Mouse (Mus musculus) lung, embryonic 14.5 days (tissue): ENCODE results near the gene Dennd5b. TPM values are rescaled to one million over a fixed set of nuclear protein-coding genes. Genes with fewer than 3 reads are reported as not detected.

Source experiments
- ATAC-seq: fragments of 200-750 bp; cut with Nextera tagmentation; 2 replicates; pipeline ENCODE4 v1.8.0; 2017; ENCODE audit warnings: mild to moderate bottlenecking, moderate TSS enrichment, moderate library complexity; ENCODE audit not compliant: insufficient read depth
- DNase-seq: peaks from one replicate; pipeline ENCODE4 v3.0.0-alpha.2; 2015
- H3K27ac ChIP-seq: fragments of 300-500 bp; sonication (generic); 2 replicates; pipeline ENCODE4 v1.5.1; 2014; ENCODE audit warnings: low read depth, mild to moderate bottlenecking, moderate library complexity
- H3K27me3 ChIP-seq: fragments of 300-500 bp; sonication (generic); 2 replicates; pipeline ENCODE4 v1.6.1; 2014; ENCODE audit warnings: low read length, control low read depth; ENCODE audit not compliant: insufficient read depth
- H3K36me3 ChIP-seq: fragments of 300-500 bp; sonication (generic); 2 replicates; pipeline ENCODE4 v1.6.1; 2014; ENCODE audit warnings: control low read depth; ENCODE audit not compliant: insufficient read depth
- H3K4me1 ChIP-seq: fragments of 300-500 bp; sonication (generic); 2 replicates; pipeline ENCODE4 v1.6.1; 2014; ENCODE audit warnings: antibody characterized with exemption, control low read depth; ENCODE audit not compliant: insufficient read depth
- H3K4me2 ChIP-seq: fragments of 300-500 bp; sonication (generic); 2 replicates; pipeline ENCODE4 v1.6.1; 2014; ENCODE audit warnings: mild to moderate bottlenecking
- H3K4me3 ChIP-seq: fragments of 300-500 bp; sonication (generic); 2 replicates; pipeline ENCODE4 v1.5.1; 2014; ENCODE audit warnings: low read depth, low read length
- H3K9ac ChIP-seq: fragments of 300-500 bp; sonication (generic); 2 replicates; pipeline ENCODE4 v1.6.1; 2014
- H3K9me3 ChIP-seq: fragments of 300-500 bp; sonication (generic); 2 replicates; pipeline ENCODE4 v1.6.1; 2016; ENCODE audit warnings: low read depth, low read length, control low read depth
- CTCF ChIP-seq: IDR thresholded peaks from 2 replicates; pipeline ENCODE4 v1.5.1; 2016; ENCODE audit warnings: antibody characterized with exemption, low read depth
- whole genome bisulfite sequencing: fragments of 180-500 bp; shearing (Covaris S2); extraction: QIAGEN DNeasy Blood & Tissue Kit; methylation state at CpG from one replicate; pipeline ENCODE4 v1.1.7; 2014; 5-methylcytosine and 5-hydroxymethylcytosine counted together
- polyA plus RNA-seq: library from polyadenylated mRNA; unstranded; fragments of >200 nt; fragmentation: Nextera tagmentation; extraction: Ambion mirVana; gene quantifications from 2 replicates; pipeline ENCODE4 v1.2.1, GENCODE M21; 2014

Gene Dennd5b
- polyA plus RNA-seq, 1 experiment from 2014 or later, result 9.8 TPM

DNA sequence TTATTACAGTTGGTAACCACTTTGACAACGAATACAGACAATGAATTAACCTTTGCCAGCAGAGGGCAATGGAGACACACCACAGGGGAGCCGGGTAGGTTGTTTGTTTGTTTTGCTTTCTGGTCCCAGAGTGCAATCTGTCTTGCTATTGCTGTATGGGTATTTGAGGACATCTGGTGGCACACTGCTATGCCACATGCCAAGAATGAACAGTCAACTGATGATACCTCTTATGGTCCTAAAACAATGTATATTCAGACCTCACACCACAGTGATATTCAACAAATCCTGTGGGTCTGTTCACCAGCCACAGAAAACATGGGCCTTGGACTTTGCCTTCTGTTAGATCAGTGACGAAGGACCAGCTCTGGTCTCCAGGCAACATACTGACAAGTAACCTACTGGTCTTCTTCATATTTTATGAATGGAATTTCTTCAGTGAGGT, 43.5 kb downstream of the Dennd5b start:
- no peak for ATAC-seq
- no peak overlapping the region for H3K4me2 ChIP-seq
- WGBS, result 36% methylated on average over 3 of the region's 3 CpGs
- no peak overlapping the region for H3K27ac ChIP-seq
- H3K36me3 ChIP-seq, result no peaks in the 10 kb centered on the region
- no peaks in the 10 kb centered on the region for H3K27me3 ChIP-seq
- H3K4me1 ChIP-seq, result no peaks in the 10 kb centered on the region
- no peak overlapping the region for H3K9ac ChIP-seq
- H3K9me3 ChIP-seq, result no peaks in the 10 kb centered on the region
- peak; percentile 49 for TF ChIP-seq CTCF
- DNase-seq, result peak; percentile 40
- H3K4me3 ChIP-seq, result no peak overlapping the region

DNA sequence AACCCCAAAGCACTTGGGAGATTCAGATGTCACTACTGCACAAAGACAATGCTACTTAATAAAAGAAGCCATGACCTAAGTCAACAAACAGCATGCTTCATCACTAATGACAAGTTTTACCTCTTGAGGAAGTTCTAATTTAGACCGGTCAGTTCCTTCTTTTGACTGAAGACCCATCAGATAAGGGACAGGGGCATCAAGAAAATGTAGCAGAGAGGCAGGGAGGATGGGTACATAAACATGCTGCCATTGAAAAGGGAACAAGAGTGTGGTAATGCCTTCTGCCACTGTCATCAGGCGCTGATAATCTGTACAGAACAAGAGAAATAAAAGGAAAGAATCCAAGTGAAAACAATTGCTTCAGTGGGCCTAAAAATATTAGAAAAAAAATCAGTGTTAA, 46.7 kb downstream of the Dennd5b start:
- no peak overlapping the region for H3K4me3 ChIP-seq
- ATAC-seq, result no peak
- no peak overlapping the region for H3K9ac ChIP-seq
- no peaks in the 10 kb centered on the region for H3K9me3 ChIP-seq
- H3K4me1 ChIP-seq, result no peaks in the 10 kb centered on the region
- no peak overlapping the region for H3K27ac ChIP-seq
- H3K27me3 ChIP-seq, result no peaks in the 10 kb centered on the region
- no peak overlapping the region for H3K4me2 ChIP-seq
- no peak for TF ChIP-seq CTCF
- no peak for DNase-seq
- 56% methylated on average over 2 of the region's 2 CpGs for WGBS
- H3K36me3 ChIP-seq, result no peaks in the 10 kb centered on the region

DNA sequence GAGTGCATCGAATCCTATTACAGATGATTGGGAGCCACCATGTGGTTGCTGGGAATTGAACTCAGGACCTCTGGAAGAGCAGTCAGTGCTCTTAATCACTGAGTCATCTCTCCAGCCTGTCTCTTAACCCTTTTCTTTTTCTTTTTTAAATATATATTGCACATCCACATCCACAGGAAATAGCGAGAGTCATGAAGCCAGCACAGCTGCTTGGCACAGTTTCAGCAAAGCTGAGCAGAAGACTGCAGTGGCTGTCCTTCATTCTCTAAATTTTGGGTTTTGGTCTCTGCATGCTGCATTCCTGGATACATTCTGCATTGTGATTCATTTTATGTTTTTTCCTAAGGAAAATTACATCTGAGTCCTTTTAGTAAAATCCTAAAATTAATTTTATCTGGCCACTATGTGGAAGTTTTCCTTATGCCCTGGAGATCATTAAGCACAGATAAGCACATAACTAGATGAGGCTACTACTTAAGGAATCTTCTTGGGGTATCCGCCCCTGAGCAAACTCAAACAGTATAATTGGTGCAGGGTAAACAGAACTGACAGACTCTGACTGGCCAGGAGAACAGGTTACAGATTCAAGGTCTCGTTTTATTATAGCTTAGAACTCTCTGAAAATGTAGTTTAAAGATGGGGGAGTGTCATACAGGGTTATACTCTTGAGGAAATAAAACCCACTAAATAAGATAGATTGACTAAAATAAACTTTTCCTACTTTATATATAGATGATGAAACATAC, 50.3 kb downstream of the Dennd5b start:
- H3K4me2 ChIP-seq, result no peak overlapping the region
- no peak overlapping the region for H3K27ac ChIP-seq
- DNase-seq (peak; percentile 72), ATAC-seq (no peak)
- H3K9me3 ChIP-seq, result no peaks in the 10 kb centered on the region
- WGBS, result 49% methylated on average over 4 of the region's 4 CpGs
- H3K36me3 ChIP-seq, result no peaks in the 10 kb centered on the region
- H3K4me1 ChIP-seq, result no peaks in the 10 kb centered on the region
- no peak overlapping the region for H3K9ac ChIP-seq
- no peak overlapping the region for H3K4me3 ChIP-seq
- no peaks in the 10 kb centered on the region for H3K27me3 ChIP-seq
- TF ChIP-seq CTCF, result no peak

DNA sequence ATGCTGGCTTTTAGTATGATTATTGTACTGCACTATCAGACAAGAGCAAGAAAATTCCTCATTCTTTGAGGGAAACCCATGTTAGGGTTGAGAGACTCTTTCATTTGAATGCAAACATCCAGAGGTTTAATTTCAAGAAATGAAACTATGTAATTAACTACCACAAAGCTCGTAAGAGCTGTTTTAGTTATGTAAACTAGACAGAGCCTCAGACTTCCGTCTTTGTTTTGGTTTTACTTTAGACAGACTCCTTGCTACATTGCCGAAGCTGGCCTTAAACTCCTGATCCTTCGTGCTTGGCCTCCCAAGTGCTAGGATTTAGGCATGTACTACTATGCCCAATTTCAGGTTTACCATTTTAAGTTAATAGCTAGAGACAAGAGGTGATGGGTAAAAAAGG, 61.4 kb downstream of the Dennd5b start:
- no peak for DNase-seq
- no peak overlapping the region for H3K4me3 ChIP-seq
- no peak for ATAC-seq
- H3K9me3 ChIP-seq, result no peaks in the 10 kb centered on the region
- no peak overlapping the region for H3K27ac ChIP-seq
- WGBS, result 84% methylated on average over 4 of the region's 4 CpGs
- H3K9ac ChIP-seq, result no peak overlapping the region
- no peaks in the 10 kb centered on the region for H3K4me1 ChIP-seq
- no peak overlapping the region for H3K4me2 ChIP-seq
- H3K27me3 ChIP-seq, result no peaks in the 10 kb centered on the region
- no peak for TF ChIP-seq CTCF
- peaks cover 4% of the 10 kb centered on the region; the same call in 1 of the 2 replicates for H3K36me3 ChIP-seq

DNA sequence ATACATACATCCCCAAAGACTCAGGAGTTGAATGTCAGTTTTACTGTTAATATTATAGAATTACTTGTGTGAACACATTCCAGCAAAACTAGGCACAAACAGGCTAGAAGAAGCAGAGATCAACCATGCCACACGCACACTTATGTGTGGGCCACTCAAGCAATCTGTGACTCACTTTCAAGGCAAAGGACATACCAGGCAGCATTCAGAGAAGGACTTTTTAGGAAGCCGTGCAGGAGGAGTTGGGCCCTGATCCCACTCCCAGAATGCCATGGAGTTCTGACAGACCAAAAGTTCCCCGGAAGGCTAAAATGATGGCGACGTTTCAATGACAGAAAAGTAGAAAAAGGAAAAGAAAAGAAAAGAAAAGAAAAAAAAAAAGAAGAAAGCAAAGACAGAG, 69.3 kb downstream of the Dennd5b start:
- no peaks in the 10 kb centered on the region for H3K27me3 ChIP-seq
- H3K27ac ChIP-seq, result no peak overlapping the region
- 0 out of 2 replicates have a peak, but pooled peaks cover under 1% of the 10 kb centered on the region for H3K36me3 ChIP-seq
- no peak overlapping the region for H3K4me3 ChIP-seq
- no peaks in the 10 kb centered on the region for H3K4me1 ChIP-seq
- DNase-seq (no peak), ATAC-seq (no peak)
- 87% methylated on average over 5 of the region's 5 CpGs for WGBS
- no peaks in the 10 kb centered on the region for H3K9me3 ChIP-seq
- no peak overlapping the region for H3K9ac ChIP-seq
- H3K4me2 ChIP-seq, result no peak overlapping the region
- TF ChIP-seq CTCF, result no peak

DNA sequence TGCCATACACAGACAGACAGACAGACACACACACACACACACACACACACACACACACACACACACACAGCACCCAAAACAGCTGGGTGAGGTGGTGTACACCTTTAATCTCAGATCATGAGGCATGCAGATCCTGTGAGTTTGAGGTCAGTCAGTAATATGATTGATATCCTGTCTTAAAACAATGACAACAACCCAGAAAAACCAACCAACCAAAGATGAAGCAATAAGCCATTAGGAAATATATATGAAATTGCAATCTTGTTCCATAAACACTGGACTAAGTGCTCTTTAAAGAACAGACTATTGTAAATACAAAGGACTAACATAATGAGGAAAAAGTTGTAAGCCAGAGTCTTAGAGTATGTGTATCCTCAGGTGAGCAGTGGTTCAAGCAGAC, 70.1 kb downstream of the Dennd5b start:
- TF ChIP-seq CTCF, result no peak
- 0 out of 2 replicates have a peak, but pooled peaks cover 5% of the 10 kb centered on the region for H3K36me3 ChIP-seq
- H3K27ac ChIP-seq, result no peak overlapping the region
- DNase-seq (no peak), ATAC-seq (no peak)
- H3K4me1 ChIP-seq, result no peaks in the 10 kb centered on the region
- H3K27me3 ChIP-seq, result no peaks in the 10 kb centered on the region
- no peaks in the 10 kb centered on the region for H3K9me3 ChIP-seq
- no peak overlapping the region for H3K4me2 ChIP-seq
- H3K4me3 ChIP-seq, result no peak overlapping the region
- H3K9ac ChIP-seq, result no peak overlapping the region

DNA sequence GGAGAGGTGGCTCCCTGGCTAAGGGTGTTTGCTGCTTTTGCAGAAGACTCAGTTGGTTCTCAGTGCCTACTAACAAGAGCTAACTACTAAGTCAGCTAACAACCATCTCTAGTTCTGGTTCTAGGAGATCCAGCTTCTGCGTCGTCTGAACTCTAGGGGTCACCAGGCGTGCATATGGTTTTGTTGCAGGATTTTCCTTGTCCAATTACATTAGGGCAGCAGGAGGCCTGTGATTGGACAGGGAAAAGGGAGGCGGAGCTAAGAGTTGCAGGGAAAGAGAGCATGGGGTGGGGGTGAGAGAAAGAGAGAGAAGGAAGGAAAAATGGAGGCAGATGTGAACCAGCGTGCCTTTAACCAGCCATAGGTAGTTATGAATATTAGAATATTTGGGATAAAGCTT, 83.0 kb downstream of the Dennd5b start:
- no peak overlapping the region for H3K27ac ChIP-seq
- 80% methylated on average over 5 of the region's 5 CpGs for WGBS
- no peak overlapping the region for H3K4me3 ChIP-seq
- H3K9ac ChIP-seq, result no peak overlapping the region
- ATAC-seq (no peak), DNase-seq (no peak)
- H3K4me2 ChIP-seq, result no peak overlapping the region
- peaks cover 22% of the 10 kb centered on the region; the same call in 1 of the 2 replicates for H3K36me3 ChIP-seq
- H3K27me3 ChIP-seq, result no peaks in the 10 kb centered on the region
- no peak for TF ChIP-seq CTCF
- H3K9me3 ChIP-seq, result no peaks in the 10 kb centered on the region
- no peaks in the 10 kb centered on the region for H3K4me1 ChIP-seq
